Mouse (Mus musculus): ENCODE data around the gene Cst7.
A peak's percentile ranks its signal among the peaks of the same experiment; 100 is the strongest.
"Not testable (repeated sequence)": the region's sequence is repeated elsewhere in the genome, so short reads cannot be mapped to it uniquely, and the experiment has no call there.

Cst7 gene

DNA sequence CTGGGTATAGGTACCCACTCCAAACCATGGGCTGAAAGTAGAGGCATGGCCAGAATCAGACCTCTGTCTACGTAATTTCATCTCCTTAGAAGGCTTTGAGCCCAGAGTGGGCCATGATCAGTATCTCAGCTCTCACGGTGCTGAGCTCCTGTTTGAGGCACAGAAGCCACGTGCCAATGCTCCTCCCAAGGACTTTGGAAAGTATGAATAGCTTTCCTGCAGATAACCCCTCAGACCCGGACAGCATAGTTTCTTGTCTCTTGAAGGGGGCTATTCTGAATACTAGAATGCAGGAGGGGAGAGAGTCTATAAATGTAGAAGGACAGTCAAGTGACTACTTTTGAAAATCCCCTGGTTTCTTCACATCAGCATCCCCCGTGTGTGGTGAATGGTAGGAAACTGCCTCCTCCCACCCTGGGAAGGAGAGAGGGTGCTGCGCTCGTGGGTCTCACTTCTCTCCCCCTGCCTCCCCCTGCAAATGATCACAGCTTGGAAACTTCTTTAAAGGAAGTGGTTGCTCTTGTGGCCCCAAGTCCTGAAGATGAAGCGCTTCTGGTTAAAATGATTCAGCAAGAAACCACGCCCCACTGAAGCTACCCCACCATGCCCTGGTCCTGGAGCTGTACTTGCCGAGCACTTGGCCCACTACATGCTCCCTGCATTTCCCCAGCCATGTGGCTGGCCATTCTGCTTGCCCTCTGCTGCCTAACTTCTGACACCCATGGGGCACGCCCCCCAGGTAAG is at the start of gene Cst7:
TSS of gene Cst7 (plus strand) at position 569 of the 744 bp plus-strand sequence.
- no peak for DNase-seq

DNA sequence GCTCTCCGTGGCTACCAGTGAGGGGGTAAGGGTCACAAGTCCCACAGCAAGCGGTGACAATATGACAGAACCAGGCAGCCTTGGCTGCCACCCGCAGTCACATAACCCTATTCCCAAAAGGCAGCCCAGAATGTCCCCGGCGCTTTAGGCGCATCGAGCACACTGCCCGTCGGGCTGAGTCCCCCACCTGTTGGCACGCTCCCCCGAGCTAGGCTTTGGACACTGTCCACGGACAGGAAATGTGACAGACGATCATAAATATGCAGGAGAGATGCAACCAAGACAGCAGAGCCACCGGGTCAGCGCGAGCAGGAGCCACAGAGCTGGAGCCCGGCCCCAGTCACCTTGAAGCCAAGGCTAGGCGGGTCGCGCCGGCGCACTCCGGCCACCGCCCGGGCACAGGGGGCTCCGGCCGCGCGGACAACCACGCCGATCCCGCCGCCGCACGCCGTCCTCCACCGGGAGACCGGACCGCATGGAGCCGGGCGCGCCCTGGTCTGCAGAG is 44.5 kb upstream of the Cst7 start:
- DNase-seq: no peak

DNA sequence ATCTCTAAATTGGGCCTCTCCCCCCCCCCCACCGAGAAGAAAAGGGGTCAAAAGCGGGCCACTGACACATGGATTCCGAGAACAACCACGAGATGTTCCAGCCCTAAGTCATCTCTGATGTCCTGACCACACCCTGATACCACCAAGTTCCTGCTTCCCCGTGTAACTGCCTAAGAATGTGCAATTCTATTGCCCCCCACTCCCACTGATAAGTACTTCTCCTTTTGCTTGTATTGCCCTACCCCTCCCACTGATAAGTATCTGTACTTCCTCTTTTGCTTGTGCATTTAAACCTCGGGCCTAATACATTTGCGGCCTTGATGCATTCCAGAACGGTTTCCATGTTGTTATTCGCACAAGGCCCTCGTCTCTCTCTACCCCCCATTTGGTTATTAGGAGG is 20.6 kb upstream of the Cst7 start:
- DNase-seq: not testable (repeated sequence)

DNA sequence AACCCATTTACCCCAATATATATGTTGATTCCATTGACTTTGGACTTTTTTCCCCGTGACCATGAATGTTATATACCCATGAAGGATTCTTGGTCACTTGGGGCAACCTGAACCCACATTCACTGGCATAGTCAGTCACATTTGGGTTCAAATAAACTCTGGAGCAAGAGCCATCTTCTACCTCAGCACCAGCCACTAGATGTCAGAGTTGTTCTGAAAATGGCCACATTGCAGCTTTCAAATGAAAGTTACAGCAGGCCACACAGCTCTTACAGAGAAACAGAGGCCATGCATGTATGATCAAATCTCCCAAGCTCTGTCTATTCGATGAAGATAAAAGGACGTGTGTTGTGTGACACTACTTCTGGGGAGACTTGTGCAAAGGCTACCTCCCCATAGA is 11.6 kb upstream of the Cst7 start:
- DNase-seq: peak in 1 of 2 experiments; percentile 18

DNA sequence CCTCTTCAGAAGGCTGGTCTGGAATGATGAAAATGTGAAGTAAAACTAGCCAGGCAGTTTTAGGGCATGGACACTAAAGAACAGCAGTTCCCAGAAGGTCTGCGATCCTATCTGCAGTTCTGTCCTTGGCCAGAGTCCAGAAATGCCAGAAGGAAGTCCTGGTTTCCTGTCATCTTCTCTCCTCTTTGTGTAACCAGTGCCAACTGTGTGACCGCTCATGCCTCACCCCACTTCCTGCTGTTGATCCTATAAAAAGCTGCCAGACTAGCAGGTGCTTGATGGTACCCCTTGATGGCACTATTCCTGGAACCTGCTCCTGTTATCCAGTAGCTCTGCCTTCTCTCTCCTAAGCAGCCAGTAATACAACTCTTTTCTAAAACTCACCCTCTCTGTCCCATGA is 3.2 kb upstream of the Cst7 start:
- DNase-seq: no peak

DNA sequence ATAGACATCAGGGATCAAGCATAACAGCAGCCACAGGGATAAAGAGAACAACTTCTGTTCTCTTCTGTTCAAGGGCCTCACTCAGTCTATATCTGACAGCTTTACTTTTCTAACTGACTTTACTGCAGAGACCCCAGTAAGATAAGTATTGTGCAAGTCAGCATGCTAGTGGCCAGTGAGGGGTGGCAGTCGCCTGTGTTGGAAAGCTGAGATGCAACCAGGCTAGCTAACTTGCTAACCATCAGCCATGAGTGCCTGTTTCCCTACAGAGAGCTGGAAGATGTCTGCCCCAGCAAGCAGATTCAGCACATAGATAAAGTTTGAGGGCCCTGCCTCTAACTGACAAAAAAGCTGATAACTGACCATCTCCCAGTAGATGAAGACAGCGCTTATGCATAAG is 546 bp downstream of the Cst7 start:
- no peak for DNase-seq

DNA sequence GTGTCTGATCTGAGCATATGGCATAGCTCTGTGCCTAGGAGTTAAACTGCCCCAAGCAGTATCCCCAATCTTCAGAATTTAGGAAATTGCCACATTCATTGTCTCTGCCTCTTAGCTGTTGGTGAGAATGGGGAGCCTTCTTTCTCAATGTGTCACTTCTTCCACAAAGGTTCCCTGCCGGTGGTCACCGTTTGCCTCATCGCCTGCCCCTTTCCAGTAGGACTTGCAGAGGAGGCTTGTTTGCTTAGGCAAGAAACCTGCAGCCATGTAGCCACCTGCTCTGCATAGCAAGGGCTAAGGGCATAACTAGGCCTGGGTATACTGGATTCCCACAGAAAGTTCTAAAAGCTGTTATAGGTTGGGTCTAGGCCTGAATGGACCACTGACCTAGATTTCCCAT is 2.2 kb downstream of the Cst7 start:
- no peak for DNase-seq

DNA sequence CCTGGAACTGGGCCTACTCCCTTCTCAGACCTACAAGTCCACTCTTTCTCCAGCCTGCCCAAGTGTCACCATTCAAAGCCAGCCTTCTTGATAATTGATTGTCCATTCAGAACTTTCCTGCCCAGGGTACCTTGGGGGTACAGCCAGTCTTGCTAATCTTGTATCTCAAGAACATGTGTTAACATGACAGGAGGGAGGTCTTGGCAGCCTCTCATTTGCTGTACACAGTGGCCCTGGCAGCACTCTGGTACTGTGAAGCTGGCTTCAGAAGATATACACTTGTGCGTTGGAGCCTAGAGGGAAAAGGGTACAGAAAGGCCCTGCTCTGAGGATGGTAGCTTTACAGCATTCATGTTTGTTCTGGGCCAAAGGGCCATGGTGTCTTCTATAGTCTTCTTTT is 6.0 kb downstream of the Cst7 start:
- no peak for DNase-seq

DNA sequence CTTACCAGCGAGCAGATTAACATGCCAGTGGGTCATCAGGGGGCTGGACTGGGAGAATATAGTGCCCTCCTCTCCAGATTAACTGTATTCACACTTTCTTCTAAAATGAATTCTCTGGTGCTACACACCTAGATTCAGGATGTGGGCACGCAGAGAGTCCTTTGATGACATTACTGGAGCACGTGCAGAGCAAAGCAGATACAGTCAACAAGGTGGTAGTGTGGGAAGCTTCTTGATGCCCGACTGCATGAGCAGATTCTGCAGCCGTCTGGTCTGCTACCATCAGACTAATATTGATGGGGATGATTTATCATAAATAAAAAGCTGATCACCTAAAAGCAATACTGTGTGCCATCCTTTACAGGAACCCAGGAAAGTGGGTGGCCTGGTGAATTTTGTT is 8.4 kb downstream of the Cst7 start:
- no peak for DNase-seq

DNA sequence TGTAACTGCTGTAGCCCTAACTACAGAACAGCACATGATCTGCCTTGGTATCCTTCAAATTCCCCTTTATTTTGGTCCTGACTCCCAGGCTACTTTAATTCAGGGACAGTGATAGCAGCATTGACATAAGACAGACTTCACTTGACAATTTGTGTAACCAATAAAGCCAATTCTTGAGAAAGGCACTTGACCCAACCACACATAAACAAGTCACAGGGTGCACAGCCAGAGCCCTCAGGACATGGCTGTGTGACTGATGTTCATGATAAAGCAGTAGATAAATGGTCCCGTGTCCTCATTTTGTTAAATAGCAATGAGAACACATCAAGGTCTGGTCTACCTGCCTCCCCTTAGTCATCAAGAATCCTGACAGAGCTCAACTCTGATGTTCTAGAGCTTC is 9.4 kb downstream of the Cst7 start:
- no peak for DNase-seq

DNA sequence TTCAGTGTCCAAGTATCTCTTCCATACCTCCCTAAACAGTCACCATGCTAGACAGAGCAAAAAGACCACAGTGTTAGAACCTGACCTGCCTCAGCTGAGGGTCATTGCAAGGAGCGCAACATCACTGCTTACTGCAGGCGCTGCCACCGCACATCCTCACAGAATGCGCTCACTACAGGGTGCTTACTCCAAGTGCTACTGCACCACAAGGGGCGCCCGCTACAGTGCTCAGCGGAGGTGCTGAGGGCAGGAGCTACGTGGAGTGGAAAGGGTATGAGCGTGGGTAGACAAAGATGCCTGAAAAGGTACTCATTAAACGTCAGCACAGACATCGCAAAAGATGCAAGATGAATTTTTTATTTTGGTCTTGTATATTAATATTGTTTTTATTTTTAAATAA is 18.9 kb downstream of the Cst7 start:
- no peak for DNase-seq

DNA sequence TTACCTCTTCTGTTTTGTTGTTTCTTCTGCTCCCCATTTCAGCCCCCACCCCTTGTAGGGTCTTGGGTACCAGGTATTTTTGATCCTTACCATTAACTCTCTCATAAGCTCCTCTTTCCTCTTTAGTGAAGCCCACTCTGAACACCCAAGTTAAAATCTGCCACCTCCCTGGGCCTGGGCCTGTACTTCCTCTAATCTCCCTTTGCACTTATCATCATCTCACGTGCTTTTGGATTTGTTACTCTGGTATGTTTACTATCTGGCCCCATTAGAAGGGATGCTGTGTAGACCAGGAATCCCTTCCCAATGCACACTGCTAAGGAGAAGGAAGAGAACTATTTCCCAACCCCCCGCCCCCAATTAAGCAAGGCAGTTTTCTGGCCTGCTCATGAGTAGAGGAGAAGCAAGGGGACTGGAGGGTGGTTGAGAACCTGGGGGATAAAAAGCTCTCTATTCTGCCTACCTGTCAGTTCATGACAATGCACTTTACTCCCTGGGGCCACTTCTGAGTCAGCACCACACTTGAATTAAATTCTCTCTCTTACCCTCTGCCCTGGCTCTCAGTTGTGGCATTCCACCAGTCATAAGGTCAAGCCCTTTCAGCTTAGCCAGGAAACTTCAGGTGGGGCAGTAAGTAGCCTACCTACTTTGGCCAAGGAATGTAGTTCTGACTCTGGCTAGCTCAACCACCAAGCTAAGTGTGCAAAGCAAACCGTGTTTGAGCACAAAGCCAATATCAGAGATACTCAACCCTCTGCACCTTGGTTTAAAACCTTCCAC is 25.4 kb downstream of the Cst7 start:
- DNase-seq: no peak

DNA sequence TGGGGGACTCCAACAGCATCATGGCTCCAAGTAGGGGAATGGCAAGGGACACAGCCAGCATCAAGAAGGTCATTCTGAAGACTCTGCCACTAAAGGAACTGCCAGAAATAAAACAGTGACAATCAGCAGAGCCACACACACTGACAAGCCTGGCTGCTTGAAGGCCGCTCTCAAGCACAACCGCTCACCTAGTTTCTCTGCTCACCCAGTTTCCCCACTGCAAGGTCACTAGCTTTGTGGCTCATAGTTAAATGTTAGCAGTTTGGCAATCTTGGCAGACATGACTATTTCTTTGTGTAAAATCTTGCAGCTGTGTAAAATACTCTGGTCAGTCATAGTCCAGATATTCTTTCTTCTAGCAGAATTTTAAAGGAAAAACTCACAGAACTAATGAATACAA is 30.0 kb downstream of the Cst7 start:
- DNase-seq: no peak

DNA sequence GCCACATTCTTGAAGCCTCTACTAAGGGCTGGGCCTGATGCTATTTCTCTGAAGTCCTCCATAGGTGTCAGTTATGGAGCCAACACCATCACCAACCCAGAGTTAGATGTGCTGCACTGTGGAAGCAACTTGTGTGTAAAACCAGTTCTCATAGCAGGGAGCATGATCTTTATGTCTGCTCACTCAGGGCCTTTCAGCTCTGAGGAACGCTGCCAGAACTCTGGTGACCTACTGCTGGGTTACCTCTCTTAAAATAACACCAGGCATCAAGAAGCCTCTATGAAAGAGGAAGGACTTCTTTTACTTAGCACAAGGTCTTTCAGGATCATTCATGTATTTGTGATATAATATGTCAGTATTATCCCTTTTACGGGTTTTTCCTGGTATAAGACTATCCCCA is 32.0 kb downstream of the Cst7 start:
- no peak for DNase-seq

DNA sequence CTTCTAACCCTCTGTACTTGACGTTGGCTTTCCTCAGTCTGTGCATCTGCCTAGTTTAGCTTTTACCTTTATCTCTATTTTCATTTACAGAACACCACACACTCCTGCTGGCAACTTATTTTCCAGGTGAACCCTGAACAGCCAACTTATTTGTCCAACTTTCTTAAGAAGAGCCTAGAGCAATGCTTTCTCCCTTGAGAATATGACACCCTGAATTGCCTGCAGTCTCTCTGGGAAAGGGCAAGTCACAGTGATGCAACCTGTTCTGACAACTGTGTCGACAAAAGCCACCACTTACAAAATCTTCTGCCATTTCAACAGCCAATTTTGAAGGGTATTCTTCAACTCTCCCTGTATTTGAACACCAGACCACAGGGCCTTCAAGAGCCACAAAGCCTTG is 34.6 kb downstream of the Cst7 start:
- no peak for DNase-seq

DNA sequence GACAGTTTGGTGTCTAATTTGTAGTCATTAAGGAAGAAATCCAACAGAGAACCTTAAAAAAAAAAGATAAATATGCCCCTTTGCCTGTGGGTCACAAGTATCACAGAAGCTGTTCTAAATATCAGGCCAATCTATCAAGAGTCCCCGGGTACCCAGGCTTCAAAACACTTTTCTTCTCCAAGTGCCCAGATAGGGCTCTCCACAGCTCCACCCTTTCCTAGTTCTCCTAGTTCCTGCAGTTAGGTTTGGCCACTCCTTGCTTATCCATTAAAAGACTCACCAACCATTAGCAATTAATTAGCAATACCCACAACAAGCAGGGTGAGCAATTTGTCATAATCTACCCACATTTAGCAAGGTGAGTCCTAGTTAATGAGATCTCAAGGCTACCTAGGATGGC is 36.9 kb downstream of the Cst7 start:
- DNase-seq: no peak

DNA sequence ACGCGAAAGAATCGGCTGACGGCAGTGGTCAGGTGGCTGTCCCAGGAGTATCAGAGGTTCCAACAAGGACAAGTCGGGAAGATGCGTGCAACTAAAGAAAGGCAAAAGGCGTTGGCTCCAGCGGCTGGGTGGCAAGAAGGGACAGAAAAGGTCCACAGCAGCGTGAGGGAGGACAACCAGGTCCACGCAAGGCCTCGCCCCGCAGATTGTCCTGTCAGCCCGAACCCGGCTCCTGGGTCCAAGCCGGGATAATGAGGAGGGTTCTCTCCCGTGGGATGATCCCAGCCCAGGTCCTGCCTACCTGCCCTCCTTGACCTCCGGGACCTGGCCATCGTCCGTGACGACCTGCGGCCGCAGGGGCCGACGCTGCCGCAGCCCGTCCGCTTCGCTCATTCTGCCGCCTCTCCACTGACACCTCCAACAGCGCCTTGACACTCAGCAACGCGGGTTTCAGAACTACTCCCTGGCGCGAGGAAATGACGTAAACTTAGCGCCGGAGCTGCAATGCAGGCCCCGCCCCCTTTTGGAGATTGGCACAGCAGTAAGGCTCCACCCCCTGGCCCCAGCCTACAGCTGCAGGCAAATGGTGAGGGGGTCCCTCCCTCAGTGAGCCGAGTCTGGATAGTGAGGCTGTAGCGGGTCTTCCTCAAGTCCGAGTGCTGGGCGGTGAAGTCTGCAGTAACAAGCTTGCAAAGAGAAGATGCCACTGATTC is 38.0 kb downstream of the Cst7 start, which contains the start of gene Apmap:
TSS of gene Apmap (minus strand) at position 481 of the 713 bp plus-strand sequence.
- DNase-seq: peak; percentile 96 to 98

DNA sequence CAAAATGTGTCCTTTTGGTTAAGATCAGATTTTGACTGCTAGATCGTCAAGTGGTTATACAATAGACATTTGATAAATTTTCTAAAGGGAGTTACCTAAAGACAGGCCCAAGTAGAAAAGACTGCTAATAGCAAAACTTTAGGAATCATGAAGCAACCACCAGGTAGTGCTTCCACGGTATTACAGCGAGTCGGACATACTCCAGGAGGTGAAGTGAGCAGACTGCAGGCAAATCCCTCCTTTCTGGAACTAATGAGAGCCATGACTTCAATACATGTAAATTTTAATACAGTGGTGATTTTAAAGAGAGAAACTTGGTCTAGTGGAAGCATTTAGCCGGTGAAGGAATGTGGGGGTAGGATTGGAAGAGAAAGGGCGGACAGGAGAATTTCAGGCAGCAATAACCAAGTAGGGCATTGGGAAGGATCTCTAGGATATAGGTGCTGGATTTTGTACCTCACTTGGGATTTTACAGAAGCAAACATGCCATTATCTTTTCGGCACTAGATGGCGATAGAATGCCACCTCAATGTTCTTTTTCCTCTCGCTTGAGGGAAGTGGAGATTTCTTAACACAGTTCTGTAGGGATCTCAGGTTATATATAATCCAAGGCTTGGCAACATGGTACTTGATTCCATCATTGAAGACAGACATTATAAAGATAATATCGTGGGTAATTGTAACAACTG is 38.8 kb downstream of the Cst7 start:
- peak in 1 of 2 experiments; percentile 78 for DNase-seq

DNA sequence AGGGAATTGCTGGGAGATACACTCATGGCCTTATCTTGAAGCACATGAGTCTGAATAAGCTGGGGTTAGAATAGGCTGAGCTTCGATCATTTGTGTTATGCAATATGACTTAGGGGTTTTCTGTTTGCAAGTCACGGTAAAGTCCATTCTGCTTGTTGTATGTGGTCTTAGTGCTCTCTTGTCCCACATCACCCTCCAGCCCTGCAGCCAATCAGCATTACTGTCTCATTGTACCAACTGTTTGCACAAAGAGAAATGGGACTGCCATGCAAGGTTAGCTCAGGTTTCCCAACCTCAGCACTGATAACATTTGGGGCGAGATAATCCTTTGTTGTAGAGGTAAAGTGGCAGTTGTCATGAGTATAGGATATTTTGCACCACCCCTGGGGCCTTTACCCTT is 39.9 kb downstream of the Cst7 start:
- no peak for DNase-seq

DNA sequence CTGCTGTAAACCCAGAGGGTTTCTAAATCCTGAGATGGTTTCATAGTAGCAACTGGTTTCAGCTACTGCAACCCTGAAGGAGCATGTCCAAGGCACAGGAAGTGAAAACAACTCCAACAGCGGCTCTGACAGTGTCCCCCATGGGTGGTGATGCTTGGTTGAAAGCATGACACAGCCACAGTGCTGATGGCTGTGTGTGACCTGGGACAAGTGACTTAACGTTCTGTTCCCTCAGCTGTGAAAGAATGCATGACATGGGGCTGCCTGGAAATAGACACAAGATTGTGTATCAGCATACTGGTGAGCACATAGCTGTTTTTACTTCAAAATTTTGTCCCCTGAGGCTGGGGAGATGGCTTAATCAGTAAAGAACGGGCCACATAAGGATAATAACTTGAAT is 51.5 kb downstream of the Cst7 start:
- DNase-seq: no peak

DNA sequence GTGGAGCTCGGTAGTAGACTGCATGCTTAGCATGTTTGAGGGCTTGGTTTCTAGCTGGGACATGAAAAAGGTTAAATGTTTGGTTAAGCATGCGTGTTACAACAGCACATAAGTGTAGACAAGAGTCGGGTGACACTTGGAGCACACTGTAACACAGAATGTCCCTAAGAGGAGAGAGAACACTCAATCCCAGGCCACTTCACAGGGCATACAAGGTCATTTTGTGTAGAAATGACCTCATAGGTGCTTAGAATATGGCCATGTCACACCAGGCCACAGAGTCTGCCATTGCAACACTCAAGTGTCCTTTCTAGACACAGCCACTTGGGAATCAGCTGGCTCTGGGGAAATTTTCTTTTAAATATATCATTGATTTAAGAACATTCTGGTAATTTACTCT is 53.7 kb downstream of the Cst7 start:
- peak in 1 of 2 experiments; percentile 10 for DNase-seq

DNA sequence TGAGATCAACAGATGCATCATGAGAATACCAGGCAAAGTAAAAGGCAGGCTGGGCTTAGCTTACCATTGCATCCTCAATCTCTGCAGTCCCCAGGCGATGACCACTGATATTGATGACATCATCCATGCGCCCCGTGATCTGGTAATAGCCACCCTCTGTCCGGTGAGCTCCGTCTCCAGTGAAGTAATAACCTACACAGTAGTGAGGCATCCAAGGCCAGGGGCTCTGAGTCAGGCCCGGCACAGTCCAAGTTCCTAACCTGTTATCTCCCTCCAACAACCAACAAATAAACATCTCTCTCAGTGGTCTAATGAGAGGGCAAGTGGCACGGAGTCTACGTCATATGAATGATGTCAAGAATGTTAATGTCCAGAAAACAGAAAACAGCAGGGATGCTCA is 54.7 kb downstream of the Cst7 start:
- no peak for DNase-seq

DNA sequence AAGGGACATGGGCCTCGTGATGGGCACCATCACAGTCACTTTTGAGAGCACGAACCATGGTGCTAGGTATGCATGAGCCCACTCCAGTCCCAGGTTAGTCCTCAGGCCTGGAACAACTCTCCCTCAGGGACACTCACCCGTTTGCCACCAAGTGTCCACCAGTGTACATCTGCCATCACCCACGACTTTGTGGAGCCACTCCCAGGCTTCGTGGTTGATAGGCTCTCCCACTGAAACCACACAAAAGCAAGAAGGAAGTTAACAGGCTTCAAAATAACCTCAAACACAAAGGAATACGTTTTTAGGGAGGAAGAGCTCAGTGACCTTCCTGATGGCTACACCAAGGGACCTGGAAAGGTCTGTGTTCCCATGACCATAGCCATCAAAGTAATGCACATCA is 56.9 kb downstream of the Cst7 start:
- DNase-seq: no peak

Measured in lung, postnatal 4 days (tissue).